Mouse (Mus musculus): Measurements from ENCODE around the gene Ahdc1. TPM values are rescaled to one million over a fixed set of nuclear protein-coding genes. Genes with fewer than 3 reads are reported as not detected.

Ahdc1 gene
- polyA plus RNA-seq (2012; rRNA removed) = 16.2 and 18.2 TPM in 2 replicates

DNA sequence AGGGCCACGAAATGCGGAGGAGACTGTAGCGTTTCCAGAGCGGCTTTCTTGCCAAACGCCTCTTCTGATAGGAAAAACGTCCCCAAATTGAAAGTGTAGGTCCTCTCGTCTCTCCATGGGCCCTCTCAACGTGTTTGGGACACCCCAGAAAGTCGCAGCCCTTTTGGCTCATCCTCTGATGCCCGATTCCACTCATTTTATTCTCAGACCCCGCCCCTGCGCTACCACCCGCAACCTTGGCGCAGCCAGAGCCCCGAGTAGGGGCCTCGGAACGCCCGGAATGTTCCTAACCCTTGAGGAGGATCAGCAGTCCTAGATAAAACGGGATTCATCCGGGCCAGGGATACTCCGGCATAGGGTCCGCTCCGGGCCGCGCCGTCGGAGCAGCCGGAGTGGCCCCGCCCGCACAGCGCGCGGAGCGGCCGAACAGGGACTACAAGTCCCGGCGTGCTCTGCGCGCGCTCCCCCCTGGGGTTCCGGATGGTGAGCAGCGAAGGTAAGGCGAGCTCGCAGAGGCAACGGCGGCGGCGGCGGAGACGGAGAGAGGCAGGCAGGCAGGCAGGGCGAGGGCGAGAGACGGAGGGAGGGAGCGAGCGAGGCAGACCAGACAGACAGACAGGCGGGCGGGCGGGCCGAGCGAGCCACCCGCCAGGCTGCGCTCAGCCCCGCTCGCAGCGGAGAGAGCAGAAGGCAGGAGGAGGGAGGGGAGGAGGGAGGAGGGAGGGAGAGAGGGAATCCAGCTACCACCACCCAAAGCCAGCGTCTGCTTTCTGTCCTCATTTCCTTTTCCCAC, at the start of gene Ahdc1:
TSS of gene Ahdc1 (plus strand) at position 233 of the 793 bp plus-strand sequence.

DNA sequence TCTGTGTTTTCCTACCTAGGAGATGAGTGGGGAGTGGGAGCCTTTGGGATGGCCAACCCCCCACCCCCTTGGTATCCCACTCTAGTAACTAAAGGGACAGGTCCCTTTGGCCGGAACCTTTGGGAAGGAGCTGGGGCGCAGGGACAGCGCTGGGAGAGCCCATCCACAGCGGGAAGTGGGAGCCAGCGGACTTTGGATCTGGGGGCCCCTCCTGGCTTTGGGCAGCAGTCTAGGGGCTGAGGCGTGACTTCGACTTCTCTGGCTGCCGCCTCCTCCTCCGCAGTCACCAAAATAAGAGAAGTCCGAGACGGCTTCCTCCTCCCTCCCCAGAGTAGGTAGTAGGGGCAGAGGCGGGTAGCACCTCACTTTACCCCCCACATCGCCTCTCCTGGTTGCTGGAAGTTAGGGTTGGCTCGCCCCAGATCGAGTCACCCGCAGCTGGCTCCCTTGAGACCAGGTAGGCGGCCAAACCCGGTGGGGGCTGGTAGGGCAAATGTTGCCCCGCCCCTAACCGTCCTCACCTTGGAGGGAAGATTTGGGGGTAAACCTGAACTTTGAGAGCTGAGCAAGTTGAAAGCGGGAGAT, 37.2 kb upstream of the Ahdc1 start, which contains the start of gene Fgr:
TSS of gene Fgr (plus strand) at position 282 of the 585 bp plus-strand sequence.

Other genes with a start within 250 kb of the Ahdc1 start
- 3.6 and 5.2 TPM in 2 replicates for gene Rpa2, start 242.9 kb upstream of the Ahdc1 start, polyA plus RNA-seq (2012; rRNA removed)
- gene Themis2, start 214.9 kb upstream of the Ahdc1 start, polyA plus RNA-seq (2012; rRNA removed) = 1.2 and 1.4 TPM in 2 replicates
- 6.9 and 8.4 TPM in 2 replicates for gene Ppp1r8, start 168.1 kb upstream of the Ahdc1 start, polyA plus RNA-seq (2012; rRNA removed)
- gene Stx12, start 126.8 kb upstream of the Ahdc1 start, polyA plus RNA-seq (2012; rRNA removed) = 7.6 and 8.7 TPM in 2 replicates
- 4.5 and 5.3 TPM in 2 replicates for gene Fam76a, start 88.7 kb upstream of the Ahdc1 start, polyA plus RNA-seq (2012; rRNA removed)
- gene Fgr, start 37.2 kb upstream of the Ahdc1 start, polyA plus RNA-seq (2012; rRNA removed) = 0.51 and 0.85 TPM in 2 replicates
- gene Wasf2, start 119.2 kb downstream of the Ahdc1 start, polyA plus RNA-seq (2012; rRNA removed) = 27.1 and 30.1 TPM in 2 replicates
- 2.5 and 3.3 TPM in 2 replicates for gene Cd164l2, start 200.9 kb downstream of the Ahdc1 start, polyA plus RNA-seq (2012; rRNA removed)
- gene Gpr3, start 201.3 kb downstream of the Ahdc1 start, polyA plus RNA-seq (2012; rRNA removed) = 0.08 and 0.09 TPM in 2 replicates
- 9.0 and 10.4 TPM in 2 replicates for gene Map3k6, start 229.6 kb downstream of the Ahdc1 start, polyA plus RNA-seq (2012; rRNA removed)

Data from stomach, adult 2 months (tissue).